Mouse (Mus musculus): Measurements from ENCODE around the gene Car14. TPM values are rescaled to one million over a fixed set of nuclear protein-coding genes. Genes with fewer than 3 reads are reported as not detected.

Car14 gene
- polyA plus RNA-seq, 1 experiment from 2014 or later = 45.5 TPM

GRCm38 (mm10) chr3:95944742-95945141 lies 40.3 kb upstream of the Car14 start:
- H3K9ac ChIP-seq (ENCODE audit: low read length) = no peak overlapping the region
- H3K4me2 ChIP-seq (ENCODE audit: low read length) = no peak overlapping the region
- no peaks in the 10 kb centered on the region for H3K27me3 ChIP-seq (ENCODE audit: control insufficient read depth, insufficient read depth, low read length)
- H3K4me3 ChIP-seq (ENCODE audit: control insufficient read depth in 1 of 2, insufficient read depth in 1 of 2, low read depth in 1 of 2, low read length in 2 of 2) = no peak overlapping the region
- no peaks in the 10 kb centered on the region for H3K4me1 ChIP-seq (ENCODE audit: control insufficient read depth in 2 of 2, insufficient read depth in 2 of 2, low read length in 2 of 2)
- H3K36me3 ChIP-seq (ENCODE audit: control insufficient read depth, insufficient read depth, low read length) = peaks cover 85% of the 10 kb centered on the region
- 85% methylated on average over 8 of the region's 8 CpGs for WGBS
- H3K9me3 ChIP-seq (ENCODE audit: control insufficient read depth, low read length) = no peaks in the 10 kb centered on the region
- no peak for ATAC-seq (ENCODE audit: insufficient number of reproducible peaks, insufficient read depth, low FRiP score, low read depth)
- no peak overlapping the region for H3K27ac ChIP-seq (replicated peaks in 1 of 2; ENCODE audit: control insufficient read depth in 1 of 2, insufficient read depth in 1 of 2, low read depth in 2 of 2, low read length in 2 of 2)

- H3K27me3 ChIP-seq (ENCODE audit: control insufficient read depth, insufficient read depth, low read length) = no peaks in the 10 kb centered on the region
- H3K4me2 ChIP-seq (ENCODE audit: low read length) = no peak overlapping the region
- ATAC-seq (ENCODE audit: insufficient number of reproducible peaks, insufficient read depth, low FRiP score, low read depth) = no peak
- 95% methylated on average over 7 of the region's 7 CpGs for WGBS
- H3K36me3 ChIP-seq (ENCODE audit: control insufficient read depth, insufficient read depth, low read length) = peaks cover 95% of the 10 kb centered on the region
- no peak overlapping the region for H3K27ac ChIP-seq (replicated peaks in 1 of 2; ENCODE audit: control insufficient read depth in 1 of 2, insufficient read depth in 1 of 2, low read depth in 2 of 2, low read length in 2 of 2)
- no peaks in the 10 kb centered on the region for H3K9me3 ChIP-seq (ENCODE audit: control insufficient read depth, low read length)
- no peaks in the 10 kb centered on the region for H3K4me1 ChIP-seq (ENCODE audit: control insufficient read depth in 2 of 2, insufficient read depth in 2 of 2, low read length in 2 of 2)
- no peak overlapping the region for H3K9ac ChIP-seq (ENCODE audit: low read length)
- H3K4me3 ChIP-seq (ENCODE audit: control insufficient read depth in 1 of 2, insufficient read depth in 1 of 2, low read depth in 1 of 2, low read length in 2 of 2) = no peak overlapping the region
Measured at GRCm38 (mm10) chr3:95943226-95943625, 38.7 kb upstream of the Car14 start.

- H3K4me3 ChIP-seq (ENCODE audit: control insufficient read depth in 1 of 2, insufficient read depth in 1 of 2, low read depth in 1 of 2, low read length in 2 of 2) = no peak overlapping the region
- no peak overlapping the region for H3K27ac ChIP-seq (replicated peaks in 1 of 2; ENCODE audit: control insufficient read depth in 1 of 2, insufficient read depth in 1 of 2, low read depth in 2 of 2, low read length in 2 of 2)
- H3K36me3 ChIP-seq (ENCODE audit: control insufficient read depth, insufficient read depth, low read length) = peaks cover 96% of the 10 kb centered on the region
- WGBS = 80% methylated on average over 6 of the region's 6 CpGs
- ATAC-seq (ENCODE audit: insufficient number of reproducible peaks, insufficient read depth, low FRiP score, low read depth) = no peak
- no peaks in the 10 kb centered on the region for H3K27me3 ChIP-seq (ENCODE audit: control insufficient read depth, insufficient read depth, low read length)
- H3K9me3 ChIP-seq (ENCODE audit: control insufficient read depth, low read length) = no peaks in the 10 kb centered on the region
- H3K4me2 ChIP-seq (ENCODE audit: low read length) = no peak overlapping the region
- H3K9ac ChIP-seq (ENCODE audit: low read length) = no peak overlapping the region
- H3K4me1 ChIP-seq (ENCODE audit: control insufficient read depth in 2 of 2, insufficient read depth in 2 of 2, low read length in 2 of 2) = no peaks in the 10 kb centered on the region
Measured at GRCm38 (mm10) chr3:95942749-95943148, 38.3 kb upstream of the Car14 start.

GRCm38 (mm10) chr3:95938835-95939234 lies 34.3 kb upstream of the Car14 start:
- Histone ChIP-seq H3K9me3 (ENCODE audit: control insufficient read depth, low read length) (no peaks in the 10 kb centered on the region), H3K27me3 (ENCODE audit: control insufficient read depth, insufficient read depth, low read length) (no peaks in the 10 kb centered on the region), H3K4me2 (ENCODE audit: low read length) (no peak overlapping the region), H3K9ac (ENCODE audit: low read length) (no peak overlapping the region), H3K27ac (replicated peaks in 1 of 2; ENCODE audit: control insufficient read depth in 1 of 2, insufficient read depth in 1 of 2, low read depth in 2 of 2, low read length in 2 of 2) (no peak overlapping the region), H3K36me3 (ENCODE audit: control insufficient read depth, insufficient read depth, low read length) (peaks cover 93% of the 10 kb centered on the region), H3K4me3 (ENCODE audit: control insufficient read depth in 1 of 2, insufficient read depth in 1 of 2, low read depth in 1 of 2, low read length in 2 of 2) (no peak overlapping the region), H3K4me1 (ENCODE audit: control insufficient read depth in 2 of 2, insufficient read depth in 2 of 2, low read length in 2 of 2) (no peaks in the 10 kb centered on the region)
- 94% methylated on average over 15 of the region's 15 CpGs for WGBS
- ATAC-seq (ENCODE audit: insufficient number of reproducible peaks, insufficient read depth, low FRiP score, low read depth) = no peak

- no peak for ATAC-seq (ENCODE audit: insufficient number of reproducible peaks, insufficient read depth, low FRiP score, low read depth)
- no peaks in the 10 kb centered on the region for H3K9me3 ChIP-seq (ENCODE audit: control insufficient read depth, low read length)
- H3K4me3 ChIP-seq (ENCODE audit: control insufficient read depth in 1 of 2, insufficient read depth in 1 of 2, low read depth in 1 of 2, low read length in 2 of 2) = no peak overlapping the region
- H3K4me1 ChIP-seq (ENCODE audit: control insufficient read depth in 2 of 2, insufficient read depth in 2 of 2, low read length in 2 of 2) = no peaks in the 10 kb centered on the region
- WGBS = 92% methylated on average over 8 of the region's 8 CpGs
- no peak overlapping the region for H3K9ac ChIP-seq (ENCODE audit: low read length)
- no peaks in the 10 kb centered on the region for H3K27me3 ChIP-seq (ENCODE audit: control insufficient read depth, insufficient read depth, low read length)
- peaks cover 92% of the 10 kb centered on the region for H3K36me3 ChIP-seq (ENCODE audit: control insufficient read depth, insufficient read depth, low read length)
- H3K4me2 ChIP-seq (ENCODE audit: low read length) = no peak overlapping the region
- no peak overlapping the region for H3K27ac ChIP-seq (replicated peaks in 1 of 2; ENCODE audit: control insufficient read depth in 1 of 2, insufficient read depth in 1 of 2, low read depth in 2 of 2, low read length in 2 of 2)
Measured at GRCm38 (mm10) chr3:95938217-95938616, 33.7 kb upstream of the Car14 start.

- no peak overlapping the region for H3K9ac ChIP-seq (ENCODE audit: low read length)
- no peak overlapping the region for H3K4me2 ChIP-seq (ENCODE audit: low read length)
- peaks cover 56% of the 10 kb centered on the region for H3K36me3 ChIP-seq (ENCODE audit: control insufficient read depth, insufficient read depth, low read length)
- ATAC-seq (ENCODE audit: insufficient number of reproducible peaks, insufficient read depth, low FRiP score, low read depth) = no peak
- peaks cover 2 to 9% of the 10 kb centered on the region in 2 experiments; a peak in 2 of 4 replicates for H3K4me1 ChIP-seq (ENCODE audit: control insufficient read depth in 2 of 2, insufficient read depth in 2 of 2, low read length in 2 of 2)
- no peaks in the 10 kb centered on the region for H3K9me3 ChIP-seq (ENCODE audit: control insufficient read depth, low read length)
- WGBS = 82% methylated on average over 1 of the region's 1 CpGs
- H3K27me3 ChIP-seq (ENCODE audit: control insufficient read depth, insufficient read depth, low read length) = no peaks in the 10 kb centered on the region
- H3K27ac ChIP-seq (replicated peaks in 1 of 2; ENCODE audit: control insufficient read depth in 1 of 2, insufficient read depth in 1 of 2, low read depth in 2 of 2, low read length in 2 of 2) = no peak overlapping the region
- no peak overlapping the region for H3K4me3 ChIP-seq (ENCODE audit: control insufficient read depth in 1 of 2, insufficient read depth in 1 of 2, low read depth in 1 of 2, low read length in 2 of 2)
Measured at GRCm38 (mm10) chr3:95934448-95934847, 30.0 kb upstream of the Car14 start.

GRCm38 (mm10) chr3:95933111-95933750 lies 28.7 kb upstream of the Car14 start:
- no peak for ATAC-seq (ENCODE audit: insufficient number of reproducible peaks, insufficient read depth, low FRiP score, low read depth)
- Histone ChIP-seq H3K27me3 (ENCODE audit: control insufficient read depth, insufficient read depth, low read length) (no peaks in the 10 kb centered on the region), H3K9me3 (ENCODE audit: control insufficient read depth, low read length) (no peaks in the 10 kb centered on the region), H3K4me1 (ENCODE audit: control insufficient read depth in 2 of 2, insufficient read depth in 2 of 2, low read length in 2 of 2) (peaks cover 3 to 9% of the 10 kb centered on the region in 2 experiments; a peak in 3 of 4 replicates), H3K4me3 (ENCODE audit: control insufficient read depth in 1 of 2, insufficient read depth in 1 of 2, low read depth in 1 of 2, low read length in 2 of 2) (no peak overlapping the region), H3K27ac (replicated peaks in 1 of 2; ENCODE audit: control insufficient read depth in 1 of 2, insufficient read depth in 1 of 2, low read depth in 2 of 2, low read length in 2 of 2) (no peak overlapping the region), H3K36me3 (ENCODE audit: control insufficient read depth, insufficient read depth, low read length) (peaks cover 43% of the 10 kb centered on the region), H3K9ac (ENCODE audit: low read length) (no peak overlapping the region), H3K4me2 (ENCODE audit: low read length) (no peak overlapping the region)
- 88% methylated on average over 7 of the region's 7 CpGs for WGBS

GRCm38 (mm10) chr3:95932566-95932965 lies 28.1 kb upstream of the Car14 start:
- H3K4me1 ChIP-seq (ENCODE audit: control insufficient read depth in 2 of 2, insufficient read depth in 2 of 2, low read length in 2 of 2) = peaks cover 3 to 9% of the 10 kb centered on the region in 2 experiments; a peak in 3 of 4 replicates
- no peak overlapping the region for H3K27ac ChIP-seq (replicated peaks in 1 of 2; ENCODE audit: control insufficient read depth in 1 of 2, insufficient read depth in 1 of 2, low read depth in 2 of 2, low read length in 2 of 2)
- H3K9me3 ChIP-seq (ENCODE audit: control insufficient read depth, low read length) = no peaks in the 10 kb centered on the region
- no peak overlapping the region for H3K9ac ChIP-seq (ENCODE audit: low read length)
- H3K27me3 ChIP-seq (ENCODE audit: control insufficient read depth, insufficient read depth, low read length) = no peaks in the 10 kb centered on the region
- H3K4me2 ChIP-seq (ENCODE audit: low read length) = no peak overlapping the region
- no peak overlapping the region for H3K4me3 ChIP-seq (ENCODE audit: control insufficient read depth in 1 of 2, insufficient read depth in 1 of 2, low read depth in 1 of 2, low read length in 2 of 2)
- 92% methylated on average over 7 of the region's 7 CpGs for WGBS
- ATAC-seq (ENCODE audit: insufficient number of reproducible peaks, insufficient read depth, low FRiP score, low read depth) = no peak
- peaks cover 37% of the 10 kb centered on the region for H3K36me3 ChIP-seq (ENCODE audit: control insufficient read depth, insufficient read depth, low read length)

All from heart, embryonic 14.5 days (tissue).